ENCODE assay signal across 31 mouse cellular contexts in genomic region chr3:105214867-105215266, GRCm38 (mm10).
A peak's percentile ranks its signal among the peaks of the same experiment; 100 is the strongest.
DNase-seq lines count a peak whose midpoint lies in the region; ATAC-seq and TF ChIP-seq lines count a peak whose summit lies in the region.
"Had no signal": no experiment of that assay in that cellular context is flagged by ENCODE, and none has a peak within 500 bp of the region (broad histone marks: within the 10 kb centered on the region; RNA-seq: fewer than 3 reads in every experiment).

No protein-coding gene starts in this region.

- no peaks in the 10 kb centered on the region for H3K4me1 ChIP-seq in liver, embryonic 13.5 days (replicated peaks)
- H3K4me1 ChIP-seq in liver, embryonic 11.5 days (replicated peaks; ENCODE audit: control insufficient read depth, insufficient read depth, low read length), result no peaks in the 10 kb centered on the region
- no peaks in the 10 kb centered on the region for H3K4me1 ChIP-seq in intestine, embryonic 16.5 days (ENCODE audit: control insufficient read depth, insufficient read depth, low read length)
- H3K4me1 ChIP-seq: embryonic facial prominence, embryonic 12.5 days; forebrain, embryonic 15.5 days; heart, embryonic 15.5 days; kidney, embryonic 15.5 days had no signal

- no peak overlapping the region for H3K27ac ChIP-seq in liver, embryonic 13.5 days
- H3K27ac ChIP-seq in liver, embryonic 11.5 days (ENCODE audit: low read depth, low read length), result no peak overlapping the region
- H3K27ac ChIP-seq in intestine, embryonic 16.5 days (ENCODE audit: low read length), result no peak overlapping the region
- H3K27ac ChIP-seq in left cerebral cortex, adult 2 months, result no peak overlapping the region
- H3K27ac ChIP-seq: embryonic facial prominence, embryonic 12.5 days; forebrain, embryonic 10.5 days; forebrain, embryonic 15.5 days; heart, embryonic 10.5 days; heart, embryonic 15.5 days; hindbrain, embryonic 13.5 days; kidney, embryonic 15.5 days; layer of hippocampus, adult 2 months had no signal

- intact Hi-C loops in left cerebral cortex, adult 2 months (cut with DNase I), result no loop called here

- no peak for DNase-seq in liver, embryonic 13.5 days
- no peak for DNase-seq in liver, embryonic 11.5 days (ENCODE audit: low spot score)
- DNase-seq in embryo, embryonic 10 days (ENCODE audit: low spot score), result peak; percentile 69
- DNase-seq in lung, adult 18-20 months, result no peak
- no peak for DNase-seq in layer of hippocampus, adult 9-10 months (ENCODE audit: low spot score)
- DNase-seq in left cerebral cortex, adult 2 months (ENCODE audit: extremely low spot score in 1 of 2, low spot score in 2 of 2), result no peak
- DNase-seq: adrenal gland, adult 2 months; adrenal gland, postnatal 36 days; cerebellum, adult 8-10 months; cerebellum, postnatal 25 days; gastrocnemius, postnatal 25 days; kidney, adult 18-20 months; kidney, postnatal 36 days; left cerebral cortex, postnatal 4 days; lung, embryonic 14.5 days; lung, postnatal 14 days; right cerebral cortex, adult 18-20 months; spleen, adult 18-20 months; thymus, postnatal 14 days had no signal

- no peak for TF ChIP-seq CTCF in left cerebral cortex, adult 2 months (IDR thresholded peaks at IDR 0.05)

- no peaks in the 10 kb centered on the region for H3K9me3 ChIP-seq in liver, embryonic 13.5 days (replicated peaks)
- no peaks in the 10 kb centered on the region for H3K9me3 ChIP-seq in liver, embryonic 11.5 days (ENCODE audit: control insufficient read depth, low read length)
- H3K9me3 ChIP-seq in intestine, embryonic 16.5 days (ENCODE audit: control insufficient read depth, low read length), result no peaks in the 10 kb centered on the region
- H3K9me3 ChIP-seq: embryonic facial prominence, embryonic 12.5 days; forebrain, embryonic 10.5 days; forebrain, embryonic 15.5 days; heart, embryonic 10.5 days; heart, embryonic 15.5 days; hindbrain, embryonic 13.5 days; kidney, embryonic 15.5 days; midbrain, embryonic 10.5 days; midbrain, embryonic 15.5 days had no signal

- 47% methylated on average over 4 of the region's 4 CpGs for WGBS in liver, embryonic 13.5 days (ENCODE audit: insufficient replicate concordance)
- 39% methylated on average over 4 of the region's 4 CpGs for WGBS in liver, embryonic 11.5 days
- WGBS in intestine, embryonic 16.5 days, result 33% methylated on average over 4 of the region's 4 CpGs

- no peak overlapping the region for H3K4me3 ChIP-seq in liver, embryonic 13.5 days (replicated peaks)
- H3K4me3 ChIP-seq in liver, embryonic 11.5 days (ENCODE audit: low read depth, low read length), result no peak overlapping the region
- H3K4me3 ChIP-seq in intestine, embryonic 16.5 days (ENCODE audit: low read length), result no peak overlapping the region
- no peak overlapping the region for H3K4me3 ChIP-seq in left cerebral cortex, adult 2 months
- H3K4me3 ChIP-seq: embryonic facial prominence, embryonic 12.5 days; forebrain, embryonic 10.5 days; forebrain, embryonic 15.5 days; heart, embryonic 10.5 days; heart, embryonic 15.5 days; hindbrain, embryonic 13.5 days; kidney, embryonic 15.5 days; layer of hippocampus, adult 2 months; midbrain, embryonic 10.5 days; midbrain, embryonic 15.5 days had no signal

- no peak overlapping the region for H3K9ac ChIP-seq in liver, embryonic 13.5 days
- H3K9ac ChIP-seq in liver, embryonic 11.5 days (ENCODE audit: low read depth, low read length), result no peak overlapping the region
- H3K9ac ChIP-seq in intestine, embryonic 16.5 days (ENCODE audit: low read depth, low read length), result no peak overlapping the region
- H3K9ac ChIP-seq: embryonic facial prominence, embryonic 12.5 days; forebrain, embryonic 15.5 days; heart, embryonic 15.5 days; hindbrain, embryonic 13.5 days; kidney, embryonic 15.5 days; lung, embryonic 14.5 days; midbrain, embryonic 15.5 days had no signal

- H3K36me3 ChIP-seq in liver, embryonic 13.5 days, result no peaks in the 10 kb centered on the region
- no peaks in the 10 kb centered on the region for H3K36me3 ChIP-seq in liver, embryonic 11.5 days (ENCODE audit: control insufficient read depth, insufficient read depth, low read length)
- H3K36me3 ChIP-seq in intestine, embryonic 16.5 days (ENCODE audit: control insufficient read depth, insufficient read depth, low read length), result no peaks in the 10 kb centered on the region
- H3K36me3 ChIP-seq: embryonic facial prominence, embryonic 12.5 days; forebrain, embryonic 10.5 days; forebrain, embryonic 15.5 days; heart, embryonic 10.5 days; heart, embryonic 15.5 days; hindbrain, embryonic 13.5 days; kidney, embryonic 15.5 days; midbrain, embryonic 10.5 days; midbrain, embryonic 15.5 days had no signal

- ATAC-seq in liver, embryonic 13.5 days (ENCODE audit: low read depth), result peak; percentile 43
- no peak for ATAC-seq in liver, embryonic 11.5 days (replicated peaks; ENCODE audit: low FRiP score)
- ATAC-seq in intestine, embryonic 16.5 days, result peak; percentile 80; the same call in 1 of the 2 replicates
- ATAC-seq: CD4-positive, CD25-positive, alpha-beta regulatory T cell, adult 4 months; forebrain, embryonic 15.5 days had no signal

- no peak overlapping the region for H3K4me2 ChIP-seq in liver, embryonic 13.5 days
- no peak overlapping the region for H3K4me2 ChIP-seq in liver, embryonic 11.5 days
- H3K4me2 ChIP-seq in intestine, embryonic 16.5 days (ENCODE audit: low read depth, low read length), result no peak overlapping the region
- H3K4me2 ChIP-seq: embryonic facial prominence, embryonic 12.5 days; forebrain, embryonic 15.5 days; heart, embryonic 15.5 days; hindbrain, embryonic 13.5 days; kidney, embryonic 15.5 days; lung, embryonic 14.5 days; midbrain, embryonic 15.5 days had no signal

- 0 out of 2 replicates have a peak, but pooled peaks cover 6% of the 10 kb centered on the region for H3K27me3 ChIP-seq in liver, embryonic 13.5 days
- H3K27me3 ChIP-seq in liver, embryonic 11.5 days (replicated peaks; ENCODE audit: control insufficient read depth, insufficient read depth, low read length), result no peaks in the 10 kb centered on the region
- H3K27me3 ChIP-seq in intestine, embryonic 16.5 days (replicated peaks; ENCODE audit: control insufficient read depth, insufficient read depth, low read length), result no peaks in the 10 kb centered on the region
- H3K27me3 ChIP-seq: embryonic facial prominence, embryonic 12.5 days; forebrain, embryonic 15.5 days; heart, embryonic 15.5 days; hindbrain, embryonic 13.5 days; kidney, embryonic 15.5 days; midbrain, embryonic 15.5 days had no signal
